Mouse (Mus musculus) erythroblast, embryonic 14.5 days (primary cell): ENCODE results near the gene Morn5.

Experiments
- GATA1 ChIP-seq: IDR thresholded peaks from 2 replicates; pipeline ENCODE4 v1.6.1; 2012; ENCODE audit warnings: low read length, inconsistent platforms, mixed read lengths
- TAL1 ChIP-seq: IDR thresholded peaks from 3 replicates; pipeline ENCODE4 v1.6.1; 2012; ENCODE audit warnings: low read length, inconsistent platforms, mixed read lengths

- TF ChIP-seq GATA1 (no peak), TAL1 (no peak)
These were observed 33.7 kb downstream of the Morn5 start for GRCm38 (mm10) chr2:36082802-36083580.
